Mouse (Mus musculus): Measurements from ENCODE around the gene Hip1. TPM values are rescaled to one million over a fixed set of nuclear protein-coding genes. Genes with fewer than 3 reads are reported as not detected.

Hip1 gene
- total RNA-seq, 2 experiments from 2014 or later, result 19.7 to 24.4 TPM

GRCm38 (mm10) chr5:135535867-135536266, 9.1 kb downstream of the Hip1 start:
- no peak for DNase-seq (ENCODE audit: low spot score in 2 of 2)

DNA sequence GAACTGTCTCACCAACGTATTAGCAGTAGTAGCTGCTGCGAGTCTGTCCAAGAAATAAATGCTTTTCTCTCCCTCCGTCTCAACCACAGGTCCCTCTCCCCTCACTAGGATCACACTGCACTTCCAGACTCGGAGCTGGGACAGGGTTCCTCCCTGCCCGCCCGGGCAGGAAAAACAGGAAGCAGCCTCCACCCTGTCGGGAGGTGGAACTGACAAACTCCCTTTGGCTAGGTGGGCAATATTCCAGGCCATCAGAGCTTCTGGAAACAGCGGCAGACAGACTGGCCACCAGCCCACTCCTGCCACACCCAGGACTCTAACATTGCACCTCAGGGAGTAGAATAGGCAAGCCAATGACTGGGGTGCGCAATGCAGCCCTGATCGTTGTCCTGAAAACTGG, 11.5 kb downstream of the Hip1 start:
- peak in 1 of 2 experiments; percentile 50 for DNase-seq (ENCODE audit: low spot score in 2 of 2)

DNA sequence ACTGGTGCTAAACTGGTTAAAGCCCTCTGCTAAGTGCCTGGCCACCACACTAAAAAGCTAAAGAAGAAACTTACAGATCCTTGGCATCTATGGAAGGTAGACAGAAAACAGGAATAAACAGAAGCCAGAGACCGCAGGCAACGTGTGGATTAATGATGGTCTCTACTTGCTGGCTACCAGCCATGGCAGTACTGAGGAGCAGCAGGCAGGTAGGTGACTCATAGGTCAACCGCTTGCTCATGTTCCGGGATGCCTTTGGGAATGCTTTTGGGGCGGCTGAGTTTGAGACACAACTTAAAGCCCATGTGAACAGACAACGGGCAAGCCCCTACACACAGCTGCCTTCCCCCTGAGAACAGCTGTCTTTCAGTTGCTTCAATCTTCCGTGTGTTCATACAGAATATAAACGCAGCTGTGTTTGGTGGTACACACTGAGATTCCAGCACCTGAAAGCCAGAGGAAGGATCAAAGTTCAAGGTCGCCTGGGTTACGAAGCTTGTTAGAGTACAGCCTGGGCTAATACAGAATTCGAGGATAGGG, 13.5 kb downstream of the Hip1 start:
- peak; percentile 34 to 35 for DNase-seq (ENCODE audit: low spot score in 2 of 2)

DNA sequence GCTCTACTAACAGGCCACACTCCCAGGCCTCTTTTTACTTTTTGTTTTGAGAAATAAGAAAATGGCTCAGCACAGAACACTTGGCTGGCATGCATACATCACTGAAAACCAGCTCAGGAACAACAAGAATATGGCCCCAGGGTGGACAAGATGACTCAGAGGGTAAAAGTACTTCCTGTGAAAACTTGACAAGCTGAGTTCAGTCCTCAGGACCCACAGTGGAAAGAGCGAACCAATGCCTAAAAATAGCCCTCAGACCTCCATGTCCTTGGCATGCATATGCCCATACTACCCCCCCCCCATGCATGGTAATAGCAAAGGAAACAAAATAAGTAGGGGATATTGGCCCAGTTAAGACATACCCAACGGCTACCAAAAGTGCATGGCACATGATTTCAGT, 15.0 kb downstream of the Hip1 start:
- no peak for DNase-seq (ENCODE audit: low spot score in 2 of 2)

DNA sequence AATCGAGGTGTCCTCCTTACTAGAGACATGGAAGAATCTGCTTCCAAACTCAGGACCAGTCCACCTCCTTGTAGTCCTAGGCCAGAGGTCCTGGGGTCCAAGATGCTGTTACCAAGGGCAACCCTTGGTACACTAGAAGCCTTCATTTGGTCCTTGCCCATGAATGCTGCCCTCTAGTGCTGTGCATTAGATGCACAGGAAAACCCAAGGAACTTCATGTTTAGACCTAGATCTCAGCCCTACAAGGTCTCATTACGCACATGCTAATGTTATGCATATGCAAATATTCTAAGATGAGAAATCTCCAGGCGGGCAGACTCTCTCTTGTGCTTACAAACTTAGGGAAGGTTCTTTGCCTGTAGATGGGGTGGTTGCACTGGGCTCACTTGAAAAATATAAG, 15.6 kb downstream of the Hip1 start:
- DNase-seq (ENCODE audit: low spot score in 2 of 2), result no peak

DNA sequence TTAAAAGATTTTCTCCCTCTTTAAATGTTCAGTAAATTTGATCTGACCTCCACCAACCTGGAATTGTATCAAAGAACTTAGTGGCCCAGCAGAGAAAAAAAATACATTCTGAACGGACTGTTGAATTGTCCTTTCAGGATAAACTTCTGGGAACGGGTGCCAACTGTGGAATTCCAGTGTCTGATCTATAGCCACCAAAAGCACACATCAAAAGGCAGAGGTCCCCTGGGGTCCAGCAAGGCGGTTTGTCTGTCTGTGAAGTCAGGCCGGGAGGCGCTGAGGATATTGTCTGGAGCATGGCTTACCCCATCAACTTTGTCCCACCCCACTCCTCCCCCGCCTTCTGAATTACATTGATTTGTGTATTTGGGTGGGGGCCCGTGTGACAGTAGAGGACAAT, 16.9 kb downstream of the Hip1 start:
- no peak for DNase-seq (ENCODE audit: low spot score in 2 of 2)

DNA sequence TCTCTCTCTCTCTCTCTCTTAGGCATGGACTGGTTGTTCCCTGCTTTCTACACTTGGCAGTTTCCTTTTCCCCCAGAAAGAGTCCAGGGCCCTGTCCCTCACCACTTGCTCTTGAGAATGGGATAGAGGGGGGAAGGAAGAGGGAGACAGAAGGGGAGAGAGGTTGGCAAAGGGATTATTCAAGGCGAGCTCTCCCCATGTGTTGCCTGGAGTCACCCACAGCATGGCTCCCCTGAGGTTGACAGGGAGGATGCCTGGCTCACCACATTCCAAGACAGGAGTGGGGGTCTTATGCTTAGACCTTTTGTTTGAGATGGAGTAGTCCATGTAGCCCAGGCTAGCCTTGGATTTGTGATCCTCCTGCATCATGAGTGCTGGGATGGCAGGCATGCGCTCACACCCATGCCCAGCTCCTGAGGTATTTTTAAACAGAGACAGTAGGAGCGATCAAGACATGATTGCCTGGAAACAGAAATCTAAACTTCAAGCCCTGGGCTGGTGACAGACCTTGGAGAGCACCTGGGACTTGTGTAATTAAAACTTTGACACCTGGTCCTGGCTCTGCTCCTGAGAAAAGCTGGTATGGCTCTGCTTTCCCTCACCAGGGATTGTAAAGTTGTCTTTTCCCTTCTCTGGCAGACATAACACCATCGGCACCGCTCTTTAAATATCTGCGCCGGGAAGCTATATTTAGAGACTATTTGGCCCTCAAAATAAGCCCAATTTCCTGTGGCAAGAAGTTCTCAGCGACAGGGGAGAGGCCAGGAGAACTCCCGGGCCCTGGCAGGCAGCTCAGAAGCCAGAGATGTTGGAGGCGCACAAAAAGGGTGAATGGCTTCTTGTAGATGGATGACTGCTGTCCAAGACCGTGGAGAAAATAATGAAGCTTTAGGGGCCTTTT, 20.0 kb downstream of the Hip1 start:
- DNase-seq (ENCODE audit: low spot score in 2 of 2), result no peak

GRCm38 (mm10) chr5:135524087-135524486, 20.8 kb downstream of the Hip1 start:
- no peak for DNase-seq (ENCODE audit: low spot score in 2 of 2)

GRCm38 (mm10) chr5:135522111-135522722, 22.7 kb downstream of the Hip1 start:
- DNase-seq (ENCODE audit: low spot score in 2 of 2), result peak; percentile 38 to 52

- no peak for DNase-seq (ENCODE audit: low spot score in 2 of 2)
Observed at GRCm38 (mm10) chr5:135517348-135517883, 27.5 kb downstream of the Hip1 start.

GRCm38 (mm10) chr5:135513131-135513530, 31.8 kb downstream of the Hip1 start:
- no peak for DNase-seq (ENCODE audit: low spot score in 2 of 2)

DNA sequence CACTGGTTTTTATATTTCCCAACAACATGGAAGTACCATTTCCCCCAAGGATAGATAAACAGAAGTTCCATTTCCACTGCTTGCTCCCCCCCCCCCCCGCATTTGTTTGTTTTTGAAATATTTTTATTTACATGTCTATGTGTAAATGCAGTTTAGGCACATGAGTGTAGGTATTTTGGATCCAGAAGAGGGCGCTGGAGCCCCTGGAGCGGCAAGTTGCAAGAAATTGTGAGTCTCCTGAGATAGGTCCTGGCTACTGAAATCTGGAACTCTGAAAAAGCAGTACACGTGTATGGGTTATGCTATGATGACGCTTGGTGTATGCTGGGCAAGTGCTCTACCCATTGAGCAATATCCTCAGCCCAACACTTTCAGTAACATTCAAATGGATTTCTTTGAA, 33.8 kb downstream of the Hip1 start:
- no peak for DNase-seq (ENCODE audit: low spot score in 2 of 2)

DNA sequence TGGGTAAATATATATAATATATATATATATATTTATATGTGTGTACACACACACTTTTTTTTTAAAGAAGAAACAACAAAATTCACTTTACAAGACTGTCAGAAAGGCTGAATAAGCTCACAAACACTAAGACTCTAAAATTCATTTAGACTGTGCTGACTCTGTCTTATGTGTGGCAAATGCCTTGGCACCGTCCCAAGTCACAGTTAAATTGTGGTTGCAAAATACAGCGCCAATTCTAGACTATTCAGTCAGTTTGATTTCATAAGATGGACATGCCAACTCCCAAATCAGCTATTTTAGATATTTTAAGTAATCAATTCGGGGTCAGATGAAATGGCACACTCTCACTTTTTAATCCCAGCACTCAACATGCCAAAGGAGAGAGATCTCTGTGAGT, 36.6 kb downstream of the Hip1 start:
- DNase-seq (ENCODE audit: low spot score in 2 of 2), result no peak

DNA sequence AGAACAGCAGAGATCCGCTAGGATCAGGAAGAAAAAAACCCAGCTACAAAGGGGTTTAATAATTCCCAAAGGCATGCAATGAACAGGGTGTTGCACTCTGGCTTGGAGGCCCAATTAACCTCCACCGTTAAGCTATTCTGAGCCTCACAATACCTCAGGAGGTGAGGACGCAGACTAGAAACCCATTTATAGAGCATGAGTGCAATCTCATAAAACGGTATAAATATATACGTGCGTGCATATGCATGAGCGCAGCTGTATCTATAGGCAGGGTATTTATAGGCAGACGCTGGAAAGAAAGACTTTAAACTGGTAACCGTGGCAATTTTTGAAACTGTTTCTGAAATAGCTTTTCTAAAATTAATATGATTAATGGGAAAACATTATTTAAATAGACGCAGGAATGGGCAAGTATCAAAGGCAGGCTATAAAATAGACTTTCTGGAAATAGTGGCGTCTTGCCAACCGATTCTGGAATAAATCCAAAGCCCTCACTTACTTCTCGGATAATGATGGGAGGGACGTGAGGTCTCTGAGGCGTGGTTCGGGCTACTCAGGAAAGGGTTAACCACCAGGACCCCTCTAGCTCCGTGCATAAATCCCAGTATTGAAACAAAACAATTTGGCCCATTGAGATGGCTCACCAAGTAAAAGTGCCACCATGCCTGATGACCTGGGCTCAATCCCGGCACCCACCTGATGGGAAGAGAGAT, 37.2 kb downstream of the Hip1 start:
- DNase-seq (ENCODE audit: low spot score in 2 of 2), result no peak

DNA sequence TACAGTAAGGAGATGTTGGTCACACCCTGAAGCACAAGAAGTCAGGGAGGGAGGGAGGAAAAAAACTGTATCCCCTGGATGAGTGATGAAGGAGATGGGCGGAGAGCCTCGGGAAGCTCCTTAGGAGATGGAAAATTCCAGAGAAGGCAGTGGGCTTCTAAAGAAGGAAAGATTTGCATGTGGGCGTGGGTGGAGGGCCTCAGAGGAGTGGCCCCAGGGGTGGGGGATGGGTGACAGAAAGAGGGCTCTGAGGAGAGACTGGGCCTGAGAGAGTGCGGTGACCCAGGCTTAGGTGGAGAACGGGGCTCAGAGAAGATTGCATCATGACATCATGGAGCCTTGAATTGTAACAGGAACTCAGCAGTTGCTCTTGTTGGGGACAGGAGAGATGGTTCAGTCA, 39.5 kb downstream of the Hip1 start:
- DNase-seq (ENCODE audit: low spot score in 2 of 2), result no peak

GRCm38 (mm10) chr5:135502931-135503330, 42.0 kb downstream of the Hip1 start:
- no peak for DNase-seq (ENCODE audit: low spot score in 2 of 2)

GRCm38 (mm10) chr5:135502027-135502426, 42.9 kb downstream of the Hip1 start:
- no peak for DNase-seq (ENCODE audit: low spot score in 2 of 2)

DNA sequence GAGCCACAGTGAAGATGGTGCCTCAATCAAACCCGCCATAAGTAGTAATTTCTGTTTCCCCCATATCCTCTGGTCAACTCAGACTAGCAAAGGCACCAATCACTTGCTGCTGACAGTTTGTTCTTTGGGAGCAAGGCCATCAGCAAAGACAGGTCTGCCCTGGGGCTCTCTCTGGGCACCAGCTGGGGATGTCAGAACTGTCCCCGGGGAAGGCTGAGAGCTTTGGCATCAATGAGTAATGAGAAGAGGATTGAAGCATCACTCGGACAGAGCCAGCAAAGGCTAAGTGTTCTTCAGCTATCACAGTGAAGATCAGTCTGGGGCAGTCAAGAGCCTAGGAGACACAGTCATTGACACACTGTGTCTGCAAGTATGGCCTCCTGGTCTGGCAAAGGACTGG, 46.0 kb downstream of the Hip1 start:
- no peak for DNase-seq (ENCODE audit: low spot score in 2 of 2)

DNA sequence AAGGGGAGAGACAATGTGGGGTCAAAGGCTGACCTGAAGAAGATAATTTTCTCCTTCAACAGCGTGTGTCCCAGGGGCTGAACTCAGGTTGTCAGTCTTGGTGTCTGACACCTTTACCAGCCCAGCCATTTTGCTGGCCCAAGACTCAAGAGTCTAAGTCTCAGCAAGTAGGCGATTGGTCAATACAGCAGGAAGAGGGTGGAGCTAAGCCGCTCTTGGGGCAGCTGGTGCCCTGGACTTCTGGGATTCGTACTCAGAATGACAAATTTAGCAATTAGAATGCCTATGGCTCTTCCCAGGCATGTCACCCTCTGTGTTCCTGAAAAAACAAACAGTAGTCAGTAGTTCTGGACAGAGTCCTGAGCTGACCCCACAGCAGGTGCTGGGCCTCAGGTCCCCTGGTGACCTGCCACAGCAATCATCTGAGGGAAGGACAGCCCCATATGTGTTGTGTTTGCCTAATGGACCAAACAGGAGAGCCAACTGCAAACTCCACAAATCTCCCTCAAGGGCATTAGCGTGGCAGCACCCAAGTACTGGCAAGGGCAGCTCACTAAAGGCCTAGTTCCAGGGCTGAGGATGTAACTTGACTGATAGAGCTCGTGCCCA, 47.5 kb downstream of the Hip1 start:
- no peak for DNase-seq (ENCODE audit: low spot score in 2 of 2)

DNA sequence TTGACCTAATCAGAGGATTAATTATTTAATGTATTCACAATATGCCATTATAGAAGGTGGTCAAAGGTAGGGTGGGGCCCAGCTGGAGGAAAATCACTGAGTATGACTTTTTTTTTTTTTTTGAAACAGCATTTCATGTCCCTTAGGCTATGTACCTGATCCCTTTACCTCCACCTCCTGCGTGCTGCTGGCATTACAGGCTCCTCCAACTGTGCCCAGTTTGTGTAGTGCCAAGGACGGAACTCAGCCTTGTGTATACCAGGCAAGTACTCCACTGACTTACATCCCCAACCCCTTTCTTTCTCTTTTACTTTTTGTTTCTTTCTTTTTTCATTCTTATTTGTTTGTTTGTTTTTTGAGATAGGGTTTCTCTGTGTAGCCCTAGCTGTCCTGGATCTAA, 48.4 kb downstream of the Hip1 start:
- DNase-seq (ENCODE audit: low spot score in 2 of 2), result no peak

- no peak for DNase-seq (ENCODE audit: low spot score in 2 of 2)
Observed at GRCm38 (mm10) chr5:135495471-135495870, 49.4 kb downstream of the Hip1 start.
